Mouse (Mus musculus) kidney, postnatal 0 days (tissue): ENCODE measurements at regions not wholly inside any gene's neighbourhood (a gene's known extent, or its start where the extent isn't known, plus 50 kb on each side); places are given as distances from the start of the nearest gene placed in this dataset.

ENCODE experiments used
- ATAC-seq: fragments of 200-750 bp; cut with Nextera tagmentation; replicated peaks from 2 replicates; pipeline ENCODE4 v1.8.0; 2017; ENCODE audit warnings: low read depth, moderate number of reproducible peaks, moderate TSS enrichment, moderate library complexity; ENCODE audit not compliant: low FRiP score
- DNase-seq: peaks from one replicate; pipeline ENCODE4 v3.0.0-alpha.2; 2016; ENCODE audit warnings: low spot score
- H3K27ac ChIP-seq: fragments of 300-500 bp; sonication (generic); 2 replicates; pipeline ENCODE4 v1.5.1; 2014; ENCODE audit warnings: mild to moderate bottlenecking
- H3K27me3 ChIP-seq: fragments of 300-500 bp; sonication (generic); 2 replicates; pipeline ENCODE4 v1.6.1; 2014; ENCODE audit warnings: low read length, mixed read lengths; ENCODE audit not compliant: insufficient read depth
- H3K36me3 ChIP-seq: fragments of 300-500 bp; sonication (generic); 2 replicates; pipeline ENCODE4 v1.6.1; 2014; ENCODE audit warnings: low read length, mixed read lengths; ENCODE audit not compliant: insufficient read depth
- H3K4me1 ChIP-seq: fragments of 300-500 bp; sonication (generic); replicated peaks from 2 replicates; pipeline ENCODE4 v1.6.1; 2014; ENCODE audit warnings: antibody characterized with exemption, low read length, mixed read lengths; ENCODE audit not compliant: insufficient read depth
- H3K4me2 ChIP-seq: fragments of 300-500 bp; sonication (generic); 2 replicates; pipeline ENCODE4 v1.6.1; 2014; ENCODE audit warnings: mild to moderate bottlenecking, low read length, moderate library complexity, mixed read lengths
- H3K4me3 ChIP-seq: fragments of 300-500 bp; sonication (generic); replicated peaks from 2 replicates; pipeline ENCODE4 v1.5.1; 2014; ENCODE audit warnings: low read depth, low read length
- H3K9ac ChIP-seq: fragments of 300-500 bp; sonication (generic); 2 replicates; pipeline ENCODE4 v1.6.1; 2014; ENCODE audit warnings: low read depth, low read length
- H3K9me3 ChIP-seq: fragments of 300-500 bp; sonication (generic); replicated peaks from 2 replicates; pipeline ENCODE4 v1.6.1; 2016; ENCODE audit warnings: low read length, inconsistent platforms, mixed read lengths
- CTCF ChIP-seq: IDR thresholded peaks from 2 replicates; pipeline ENCODE4 v1.5.1; 2016; ENCODE audit warnings: antibody characterized with exemption, low read depth, mild to moderate bottlenecking, moderate library complexity
- WGBS: fragments of 180-500 bp; shearing (Covaris S2); extraction: QIAGEN DNeasy Blood & Tissue Kit; methylation state at CpG from one replicate; pipeline ENCODE4 v1.1.7; 2014; 5-methylcytosine and 5-hydroxymethylcytosine counted together

- H3K9ac ChIP-seq: no peak overlapping the region
- H3K4me2 ChIP-seq: peak overlapping the region; percentile 52
- no peak overlapping the region for H3K4me3 ChIP-seq
- TF ChIP-seq CTCF: no peak
- no peaks in the 10 kb centered on the region for H3K27me3 ChIP-seq
- H3K4me1 ChIP-seq: peaks cover 24% of the 10 kb centered on the region
- H3K9me3 ChIP-seq: no peaks in the 10 kb centered on the region
- peak overlapping the region; percentile 84 for H3K27ac ChIP-seq
- peak; percentile 80 for DNase-seq
- 27% methylated on average over 12 of the region's 12 CpGs for WGBS
- no peaks in the 10 kb centered on the region for H3K36me3 ChIP-seq
- peak; percentile 18 for ATAC-seq
Observed at GRCm38 (mm10) chr8:25439971-25440370, 615.8 kb upstream of the Adam5 start.

GRCm38 (mm10) chr8:25438021-25438620 is 614.0 kb upstream of the Adam5 start:
- ATAC-seq: no peak
- TF ChIP-seq CTCF: no peak
- Histone ChIP-seq H3K27me3 (no peaks in the 10 kb centered on the region), H3K9me3 (no peaks in the 10 kb centered on the region), H3K4me3 (no peak overlapping the region), H3K36me3 (no peaks in the 10 kb centered on the region), H3K27ac (no peak overlapping the region), H3K9ac (no peak overlapping the region), H3K4me2 (no peak overlapping the region), H3K4me1 (peaks cover 24% of the 10 kb centered on the region)
- DNase-seq: no peak
- 87% methylated on average over 9 of the region's 9 CpGs for WGBS

GRCm38 (mm10) chr8:25437178-25437577 is 613.0 kb upstream of the Adam5 start:
- TF ChIP-seq CTCF: no peak
- H3K27ac ChIP-seq: no peak overlapping the region
- H3K9me3 ChIP-seq: no peaks in the 10 kb centered on the region
- H3K9ac ChIP-seq: no peak overlapping the region
- 40% methylated on average over 4 of the region's 4 CpGs for WGBS
- H3K36me3 ChIP-seq: no peaks in the 10 kb centered on the region
- no peak overlapping the region for H3K4me2 ChIP-seq
- H3K4me3 ChIP-seq: no peak overlapping the region
- H3K4me1 ChIP-seq: peaks cover 24% of the 10 kb centered on the region
- H3K27me3 ChIP-seq: no peaks in the 10 kb centered on the region
- ATAC-seq (no peak), DNase-seq (peak; percentile 51)

GRCm38 (mm10) chr8:25430552-25430951 is 606.4 kb upstream of the Adam5 start:
- Histone ChIP-seq H3K4me3 (no peak overlapping the region), H3K36me3 (no peaks in the 10 kb centered on the region), H3K4me2 (no peak overlapping the region), H3K9me3 (no peaks in the 10 kb centered on the region), H3K9ac (no peak overlapping the region), H3K27ac (no peak overlapping the region), H3K4me1 (peaks cover 16% of the 10 kb centered on the region), H3K27me3 (no peaks in the 10 kb centered on the region)
- WGBS: 49% methylated on average over 5 of the region's 5 CpGs
- no peak for TF ChIP-seq CTCF
- ATAC-seq: no peak
- no peak for DNase-seq

- no peak for ATAC-seq
- no peaks in the 10 kb centered on the region for H3K9me3 ChIP-seq
- 0 out of 2 replicates have a peak overlapping the region, but pooled peaks have one; percentile 13 for H3K27ac ChIP-seq
Observed at GRCm38 (mm10) chr8:25429846-25430482, 605.8 kb upstream of the Adam5 start.

GRCm38 (mm10) chr8:25428761-25429160 is 604.6 kb upstream of the Adam5 start:
- 0 out of 2 replicates have a peak overlapping the region, but pooled peaks have one; percentile 15 for H3K27ac ChIP-seq
- ATAC-seq (peak; percentile 75), DNase-seq (peak; percentile 85)
- WGBS: 25% methylated on average over 2 of the region's 2 CpGs
- H3K4me3 ChIP-seq: no peak overlapping the region
- no peaks in the 10 kb centered on the region for H3K36me3 ChIP-seq
- no peaks in the 10 kb centered on the region for H3K9me3 ChIP-seq
- no peak overlapping the region for H3K4me2 ChIP-seq
- TF ChIP-seq CTCF: no peak
- H3K9ac ChIP-seq: no peak overlapping the region
- H3K27me3 ChIP-seq: no peaks in the 10 kb centered on the region
- H3K4me1 ChIP-seq: peaks cover 16% of the 10 kb centered on the region

More at GRCm38 (mm10) chr8:25429846-25430482, 605.8 kb upstream of the Adam5 start:
- Histone ChIP-seq H3K9ac (no peak overlapping the region), H3K27me3 (no peaks in the 10 kb centered on the region), H3K4me3 (no peak overlapping the region), H3K4me2 (no peak overlapping the region), H3K4me1 (peaks cover 16% of the 10 kb centered on the region), H3K36me3 (no peaks in the 10 kb centered on the region)
- TF ChIP-seq CTCF: no peak
- no peak for DNase-seq
- WGBS: 47% methylated on average over 19 of the region's 19 CpGs
